Mouse (Mus musculus): ENCODE measurements around the gene Stra8.

The Stra8 gene

GRCm38 (mm10) chr6:34902578-34902977 is 17.4 kb upstream of the Stra8 start:
- in situ Hi-C loops (cut with MboI, MseI), result no loop called here

GRCm38 (mm10) chr6:34903441-34903840 is 16.5 kb upstream of the Stra8 start:
- in situ Hi-C loops (cut with MboI, MseI), result no loop called here

- in situ Hi-C loops (cut with MboI, MseI), result no loop called here
Observed at GRCm38 (mm10) chr6:34903851-34904250, 16.1 kb upstream of the Stra8 start.

- in situ Hi-C loops (cut with MboI, MseI), result no loop called here
Observed at GRCm38 (mm10) chr6:34904361-34904760, 15.6 kb upstream of the Stra8 start.

GRCm38 (mm10) chr6:34906125-34906524 is 13.8 kb upstream of the Stra8 start:
- in situ Hi-C loops (cut with MboI, MseI), result no loop called here

- in situ Hi-C loops (cut with MboI, MseI), result no loop called here
Observed at GRCm38 (mm10) chr6:34906661-34907060, 13.3 kb upstream of the Stra8 start.

- in situ Hi-C loops (cut with MboI, MseI), result no loop called here
Observed at GRCm38 (mm10) chr6:34907121-34907614, 12.8 kb upstream of the Stra8 start.

GRCm38 (mm10) chr6:34907696-34908260 is 12.2 kb upstream of the Stra8 start:
- in situ Hi-C loops (cut with MboI, MseI), result no loop called here

GRCm38 (mm10) chr6:34909631-34910345 is 10.2 kb upstream of the Stra8 start:
- in situ Hi-C loops (cut with MboI, MseI), result loop anchor here in 1 of 2 experiments (5.0 kb wide), 1 partner anchor 417 kb away; no protein-coding TSS in a partner anchor

GRCm38 (mm10) chr6:34910371-34911219 is 9.4 kb upstream of the Stra8 start, which contains the start of gene Wdr91:
TSS of gene Wdr91 (minus strand) at chr6:34910876.
- in situ Hi-C loops (cut with MboI, MseI), result loop anchor here in 1 of 2 experiments (5.0 kb wide), 1 partner anchor 418 kb away; no protein-coding TSS in a partner anchor

GRCm38 (mm10) chr6:34913341-34914040 is 6.5 kb upstream of the Stra8 start:
- in situ Hi-C loops (cut with MboI, MseI), result loop anchor here in 1 of 2 experiments (5.0 kb wide), 1 partner anchor 421 kb away; no protein-coding TSS in a partner anchor

GRCm38 (mm10) chr6:34914462-34914861 is 5.5 kb upstream of the Stra8 start:
- in situ Hi-C loops (cut with MboI, MseI), result loop anchor here in 1 of 2 experiments (5.0 kb wide), 1 partner anchor 422 kb away; no protein-coding TSS in a partner anchor

- in situ Hi-C loops (cut with MboI, MseI), result no loop called here
Observed at GRCm38 (mm10) chr6:34919146-34919545, 817 bp upstream of the Stra8 start.

- in situ Hi-C loops (cut with MboI, MseI), result no loop called here
Observed at GRCm38 (mm10) chr6:34920631-34921030, 668 bp downstream of the Stra8 start.

GRCm38 (mm10) chr6:34921941-34922340 is 2.0 kb downstream of the Stra8 start:
- in situ Hi-C loops (cut with MboI, MseI), result no loop called here

- in situ Hi-C loops (cut with MboI, MseI), result no loop called here
Observed at GRCm38 (mm10) chr6:34927156-34927555, 7.2 kb downstream of the Stra8 start.

GRCm38 (mm10) chr6:34927594-34927993 is 7.6 kb downstream of the Stra8 start:
- in situ Hi-C loops (cut with MboI, MseI), result no loop called here

- in situ Hi-C loops (cut with MboI, MseI), result no loop called here
Observed at GRCm38 (mm10) chr6:34932633-34933032, 12.7 kb downstream of the Stra8 start.

GRCm38 (mm10) chr6:34936743-34937142 is 16.8 kb downstream of the Stra8 start:
- in situ Hi-C loops (cut with MboI, MseI), result loop anchor here in 1 of 2 experiments (5.0 kb wide), 1 partner anchor 61 kb away; no protein-coding TSS in a partner anchor

- in situ Hi-C loops (cut with MboI, MseI), result loop anchor here in 1 of 2 experiments (5.0 kb wide), 1 partner anchor 59 kb away; no protein-coding TSS in a partner anchor
Observed at GRCm38 (mm10) chr6:34938280-34938928, 18.4 kb downstream of the Stra8 start.

All from T-helper 17 cell (primary cell).